ENCODE assay signal across 9 mouse cellular contexts in genomic region chr2:158672829-158673228, GRCm38 (mm10). TPM values are rescaled to one million over a fixed set of nuclear protein-coding genes. Genes with fewer than 3 reads are reported as not detected.
DNase-seq lines count a peak whose midpoint lies in the region; ATAC-seq and TF ChIP-seq lines count a peak whose summit lies in the region.
"Had no signal": no experiment of that assay in that cellular context is flagged by ENCODE, and none has a peak within 500 bp of the region (broad histone marks: within the 10 kb centered on the region; RNA-seq: fewer than 3 reads in every experiment).

No protein-coding gene starts in this region.

- no peak overlapping the region for H3K4me3 ChIP-seq in embryonic facial prominence, embryonic 11.5 days (ENCODE audit: low read depth, low read length)
- H3K4me3 ChIP-seq in embryonic facial prominence, embryonic 10.5 days = no peak overlapping the region
- H3K4me3 ChIP-seq in hindbrain, embryonic 16.5 days (ENCODE audit: low read length) = no peak overlapping the region
- H3K4me3 ChIP-seq in lung, embryonic 14.5 days (ENCODE audit: low read depth, low read length) = no peak overlapping the region
- H3K4me3 ChIP-seq: embryonic facial prominence, embryonic 12.5 days had no signal

- peaks cover 18% of the 10 kb centered on the region for H3K27me3 ChIP-seq in embryonic facial prominence, embryonic 11.5 days (ENCODE audit: control insufficient read depth, insufficient read depth, low read length)
- peaks cover 33% of the 10 kb centered on the region for H3K27me3 ChIP-seq in embryonic facial prominence, embryonic 10.5 days (replicated peaks; ENCODE audit: low read depth, poor library complexity, severe bottlenecking)
- no peaks in the 10 kb centered on the region for H3K27me3 ChIP-seq in hindbrain, embryonic 16.5 days (replicated peaks; ENCODE audit: control insufficient read depth, insufficient read depth, low read length)
- H3K27me3 ChIP-seq in lung, embryonic 14.5 days (ENCODE audit: insufficient read depth, low read length) = peaks cover 28% of the 10 kb centered on the region

- H3K4me1 ChIP-seq in embryonic facial prominence, embryonic 11.5 days (ENCODE audit: control insufficient read depth, insufficient read depth, low read length) = peaks cover 4% of the 10 kb centered on the region; the same call in 1 of the 2 replicates
- peaks cover 62% of the 10 kb centered on the region for H3K4me1 ChIP-seq in embryonic facial prominence, embryonic 10.5 days
- H3K4me1 ChIP-seq in hindbrain, embryonic 16.5 days (ENCODE audit: control insufficient read depth, insufficient read depth, low read depth, low read length) = peaks cover 26% of the 10 kb centered on the region
- H3K4me1 ChIP-seq in lung, embryonic 14.5 days (ENCODE audit: insufficient read depth) = peaks cover 5% of the 10 kb centered on the region; the same call in 1 of the 2 replicates

- no peak overlapping the region for H3K9ac ChIP-seq in embryonic facial prominence, embryonic 11.5 days (replicated peaks; ENCODE audit: low read length)
- no peak overlapping the region for H3K9ac ChIP-seq in hindbrain, embryonic 16.5 days (ENCODE audit: low read depth, low read length)
- H3K9ac ChIP-seq in lung, embryonic 14.5 days = no peak overlapping the region
- H3K9ac ChIP-seq: embryonic facial prominence, embryonic 12.5 days had no signal

- H3K27ac ChIP-seq in embryonic facial prominence, embryonic 11.5 days (replicated peaks; ENCODE audit: low read depth, low read length) = no peak overlapping the region
- H3K27ac ChIP-seq in embryonic facial prominence, embryonic 10.5 days (replicated peaks) = no peak overlapping the region
- H3K27ac ChIP-seq in hindbrain, embryonic 16.5 days (ENCODE audit: low read depth, low read length) = peak overlapping the region; percentile 37
- peak overlapping the region; percentile 43; the same call in 1 of the 2 replicates for H3K27ac ChIP-seq in lung, embryonic 14.5 days (ENCODE audit: low read depth)

- WGBS in embryonic facial prominence, embryonic 11.5 days = 27% methylated on average over 6 of the region's 6 CpGs
- WGBS in embryonic facial prominence, embryonic 10.5 days = 39% methylated on average over 6 of the region's 6 CpGs
- WGBS in hindbrain, embryonic 16.5 days = 12% methylated on average over 6 of the region's 6 CpGs
- 12% methylated on average over 6 of the region's 6 CpGs for WGBS in lung, embryonic 14.5 days

- peak; percentile 45 for DNase-seq in embryonic facial prominence, embryonic 11.5 days (ENCODE audit: low spot score)
- no peak for DNase-seq in embryonic facial prominence, embryonic 10.5 days (ENCODE audit: low spot score)
- DNase-seq in MN1 (ENCODE audit: low spot score) = peak; percentile 75
- peak; percentile 23 for DNase-seq in gastrocnemius, postnatal 14 days
- DNase-seq in lung, embryonic 14.5 days = peak; percentile 78
- peak; percentile 48 for DNase-seq in thymus, postnatal 25 days
- no peak for DNase-seq in layer of hippocampus, adult 9-11 months

- no peaks in the 10 kb centered on the region for H3K36me3 ChIP-seq in embryonic facial prominence, embryonic 11.5 days (replicated peaks; ENCODE audit: control insufficient read depth, insufficient read depth, low read depth, low read length)
- H3K36me3 ChIP-seq in embryonic facial prominence, embryonic 10.5 days (replicated peaks) = no peaks in the 10 kb centered on the region
- H3K36me3 ChIP-seq in hindbrain, embryonic 16.5 days (ENCODE audit: control insufficient read depth, insufficient read depth, low read length) = no peaks in the 10 kb centered on the region
- H3K36me3 ChIP-seq in lung, embryonic 14.5 days (ENCODE audit: insufficient read depth) = no peaks in the 10 kb centered on the region
- H3K36me3 ChIP-seq: embryonic facial prominence, embryonic 12.5 days had no signal

- no peak overlapping the region for H3K4me2 ChIP-seq in embryonic facial prominence, embryonic 11.5 days (ENCODE audit: low read depth, low read length)
- no peak overlapping the region for H3K4me2 ChIP-seq in hindbrain, embryonic 16.5 days (ENCODE audit: low read length)
- no peak overlapping the region for H3K4me2 ChIP-seq in lung, embryonic 14.5 days
- H3K4me2 ChIP-seq: embryonic facial prominence, embryonic 12.5 days had no signal

- no peak for TF ChIP-seq CTCF in lung, embryonic 14.5 days (IDR thresholded peaks at IDR 0.05; ENCODE audit: low read depth)

- ATAC-seq in embryonic facial prominence, embryonic 11.5 days (replicated peaks; ENCODE audit: insufficient number of reproducible peaks, low FRiP score, low TSS enrichment, low read depth) = no peak
- ATAC-seq in hindbrain, embryonic 16.5 days = no peak
- ATAC-seq in lung, embryonic 14.5 days (ENCODE audit: insufficient read depth) = peak; percentile 26; the same call in 1 of the 2 replicates

- intact Hi-C loops in gastrocnemius, postnatal 14 days (cut with DNase I; ENCODE audit: low total_unique reads) = no loop called here

- H3K9me3 ChIP-seq in embryonic facial prominence, embryonic 11.5 days (replicated peaks; ENCODE audit: control insufficient read depth, low read length) = no peaks in the 10 kb centered on the region
- H3K9me3 ChIP-seq in embryonic facial prominence, embryonic 10.5 days = no peaks in the 10 kb centered on the region
- H3K9me3 ChIP-seq in hindbrain, embryonic 16.5 days (ENCODE audit: control insufficient read depth, low read length) = no peaks in the 10 kb centered on the region
- no peaks in the 10 kb centered on the region for H3K9me3 ChIP-seq in lung, embryonic 14.5 days (ENCODE audit: low read depth, low read length)
- H3K9me3 ChIP-seq: embryonic facial prominence, embryonic 12.5 days had no signal

RNA-seq across cellular contexts. Expression of gene Ppp1r16b, which starts 7.6 kb away (rescaled TPM):
- 2.2 and 2.3 TPM in 2 replicates for polyA plus RNA-seq in embryonic facial prominence, embryonic 11.5 days (2014; fragmentation: Nextera tagmentation; extraction: Ambion mirVana)
- 3.3 TPM in 2 replicates for polyA plus RNA-seq in embryonic facial prominence, embryonic 10.5 days (2016; fragmentation: Nextera tagmentation; extraction: Ambion mirVana)
- 1 to 10 TPM; 7.5 to 8.8 TPM for total RNA-seq in gastrocnemius, postnatal 14 days (2021)
- polyA plus RNA-seq in hindbrain, embryonic 16.5 days (2015; fragmentation: Nextera tagmentation; extraction: Ambion mirVana) = 26.4 and 27.2 TPM in 2 replicates
- 16.3 and 17.6 TPM in 2 replicates for polyA plus RNA-seq in lung, embryonic 14.5 days (2014; fragmentation: Nextera tagmentation; extraction: Ambion mirVana)

RNA-seq across cellular contexts. Expression of gene Actr5, which starts 48.1 kb away (rescaled TPM):
- 15.8 and 16.5 TPM in 2 replicates for polyA plus RNA-seq in embryonic facial prominence, embryonic 11.5 days (2014; fragmentation: Nextera tagmentation; extraction: Ambion mirVana)
- polyA plus RNA-seq in embryonic facial prominence, embryonic 10.5 days (2016; fragmentation: Nextera tagmentation; extraction: Ambion mirVana) = 14.4 and 16.7 TPM in 2 replicates
- 1 to 10 TPM; 3.2 to 4.1 TPM for total RNA-seq in gastrocnemius, postnatal 14 days (2021)
- polyA plus RNA-seq in hindbrain, embryonic 16.5 days (2015; fragmentation: Nextera tagmentation; extraction: Ambion mirVana) = 6.2 and 12.0 TPM in 2 replicates
- 12.5 and 15.5 TPM in 2 replicates for polyA plus RNA-seq in lung, embryonic 14.5 days (2014; fragmentation: Nextera tagmentation; extraction: Ambion mirVana)

Comparison
In these comparisons a context has a peak if more than half of its experiments do, and no peak if none do; other contexts are left out.
1. DNase-seq: peak in embryonic facial prominence, embryonic 11.5 days (single experiment), MN1 (single experiment), gastrocnemius, postnatal 14 days (single experiment), lung, embryonic 14.5 days (single experiment) and thymus, postnatal 25 days (single experiment); none in embryonic facial prominence, embryonic 10.5 days (single experiment) and layer of hippocampus, adult 9-11 months (single experiment).
2. H3K27ac ChIP-seq: peak in hindbrain, embryonic 16.5 days (single experiment) and lung, embryonic 14.5 days (single experiment); none in embryonic facial prominence, embryonic 11.5 days (single experiment) and embryonic facial prominence, embryonic 10.5 days (single experiment).